Mouse (Mus musculus) liver, embryonic 14.5 days (tissue): ENCODE data around the gene Ptprr.

ENCODE experiments used
- CTCF ChIP-seq: IDR thresholded peaks from 2 replicates; pipeline ENCODE4 v1.5.1; 2016; ENCODE audit warnings: antibody characterized with exemption, low read depth, control low read depth
- EP300 ChIP-seq: IDR thresholded peaks from 2 replicates; pipeline ENCODE4 v1.6.1; 2016; ENCODE audit warnings: antibody characterized with exemption, low read depth

GRCm38 (mm10) chr10:116260658-116261433 is 242.8 kb downstream of the Ptprr start:
- no peak for TF ChIP-seq CTCF
- TF ChIP-seq EP300: no peak
